Mouse (Mus musculus) cortical plate, adult 2 months (tissue): Measurements from ENCODE around the gene Jmjd7.

Source experiments
- CTCF ChIP-seq: fragments of 200-500 bp; IDR thresholded peaks from 2 replicates; pipeline ENCODE4 v1.5.1; 2011; ENCODE audit warnings: mild to moderate bottlenecking, control low read depth, low read length; ENCODE audit not compliant: insufficient read depth; ENCODE audit errors: extremely low read depth
- POLR2A ChIP-seq: fragments of 200-500 bp; IDR thresholded peaks from 2 replicates; pipeline ENCODE4 v1.6.1; 2011; ENCODE audit warnings: mild to moderate bottlenecking, low read length, control low read depth; ENCODE audit not compliant: insufficient read depth; ENCODE audit errors: extremely low read depth

DNA sequence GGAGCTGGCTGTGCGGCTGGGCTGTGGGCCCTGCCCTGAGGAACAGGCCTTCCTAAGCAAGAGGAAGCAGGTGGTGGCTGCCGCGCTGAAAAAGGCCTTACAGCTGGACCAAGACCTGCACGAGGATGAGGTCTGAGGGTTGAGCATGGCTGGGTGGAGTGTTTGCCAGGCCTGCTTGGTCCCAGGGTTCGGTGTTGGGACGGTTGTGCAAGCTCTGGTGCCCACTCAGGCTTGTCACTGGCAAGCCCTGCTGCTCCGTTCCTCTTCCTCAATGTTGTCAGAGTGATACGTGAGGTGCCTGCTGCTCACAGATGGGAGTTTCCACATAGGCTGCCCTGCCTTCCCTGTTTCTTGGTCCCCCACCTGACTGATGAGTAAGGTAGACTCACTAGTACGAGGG lies 10.5 kb downstream of the Jmjd7 start:
- no peak for TF ChIP-seq CTCF
- TF ChIP-seq POLR2A = no peak
